Mouse (Mus musculus): ENCODE results near the gene Kctd20. TPM values are rescaled to one million over a fixed set of nuclear protein-coding genes. Genes with fewer than 3 reads are reported as not detected.
A peak's percentile ranks its signal among the peaks of the same experiment; 100 is the strongest.
"Not testable (repeated sequence)": the region's sequence is repeated elsewhere in the genome, so short reads cannot be mapped to it uniquely, and the experiment has no call there.

The Kctd20 gene
- polyA plus RNA-seq, 1 experiment = 77.9 TPM

DNA sequence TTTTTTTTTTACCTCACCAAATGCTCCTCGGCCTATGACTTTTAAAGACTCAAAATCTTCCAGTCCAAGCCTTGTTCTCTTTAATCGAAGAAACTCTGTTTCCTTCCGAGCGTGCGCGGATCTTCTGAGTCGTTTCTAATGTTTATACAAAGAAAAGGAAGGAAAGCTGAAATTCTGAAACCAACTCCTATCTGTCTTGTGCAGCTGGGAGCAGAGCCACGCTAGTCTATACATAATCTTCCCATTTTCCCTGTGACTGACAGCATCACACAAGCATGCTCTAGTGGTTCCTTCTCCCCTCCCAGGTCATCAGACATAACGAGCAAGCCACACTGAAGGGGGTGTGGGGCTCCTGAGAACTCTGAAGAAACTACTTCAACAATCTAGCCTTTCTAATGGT lies 39.5 kb downstream of the Kctd20 start:
- no peak overlapping the region for H3K4me3 ChIP-seq (ENCODE audit: low read depth, low read length)
- no peaks in the 10 kb centered on the region for H3K9me3 ChIP-seq (replicated peaks; ENCODE audit: control insufficient read depth, insufficient read depth, low read length, poor library complexity, severe bottlenecking)

DNA sequence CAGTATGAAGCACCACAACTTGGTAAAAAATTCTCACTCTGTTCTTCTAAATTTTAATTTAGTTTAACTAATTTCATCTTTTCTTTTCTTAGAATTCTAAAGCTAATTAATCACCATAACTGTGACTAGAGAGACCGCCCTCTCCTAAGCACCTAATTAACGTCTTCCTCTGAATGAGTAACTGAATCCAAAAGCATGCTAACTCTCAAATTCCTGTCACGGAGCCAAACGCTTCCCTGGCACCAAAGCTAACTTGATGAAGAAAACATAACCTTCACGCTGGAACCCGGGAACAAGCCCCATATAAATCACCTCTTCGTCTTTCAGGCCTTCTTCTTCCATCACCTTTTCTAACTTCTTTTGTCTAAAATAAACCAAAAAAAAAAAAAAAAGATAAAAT lies 40.4 kb downstream of the Kctd20 start:
- Histone ChIP-seq H3K4me3 (ENCODE audit: low read depth, low read length) (no peak overlapping the region), H3K9ac (ENCODE audit: low read depth, poor library complexity, severe bottlenecking) (no peak overlapping the region), H3K27ac (ENCODE audit: insufficient read depth, low read length) (no peak overlapping the region), H3K27me3 (ENCODE audit: control insufficient read depth, insufficient read depth, low read length, poor library complexity, severe bottlenecking) (no peaks in the 10 kb centered on the region), H3K9me3 (replicated peaks; ENCODE audit: control insufficient read depth, insufficient read depth, low read length, poor library complexity, severe bottlenecking) (no peaks in the 10 kb centered on the region), H3K36me3 (ENCODE audit: control insufficient read depth, insufficient read depth, low read length, poor library complexity, severe bottlenecking) (peaks cover 59% of the 10 kb centered on the region), H3K4me1 (ENCODE audit: control insufficient read depth, insufficient read depth, low read length) (no peaks in the 10 kb centered on the region)
- TF ChIP-seq POLR2A (IDR thresholded peaks at IDR 0.05; ENCODE audit: insufficient read depth, low read length) (no peak), CTCF (IDR thresholded peaks at IDR 0.05; ENCODE audit: low read depth, low read length) (no peak), EP300 (IDR thresholded peaks at IDR 0.05; ENCODE audit: insufficient read depth, low read depth, low read length) (no peak)

More for the DNA sequence above, 39.5 kb downstream of the Kctd20 start:
- H3K9ac ChIP-seq (ENCODE audit: low read depth, poor library complexity, severe bottlenecking) = no peak overlapping the region
- H3K4me1 ChIP-seq (ENCODE audit: control insufficient read depth, insufficient read depth, low read length) = no peaks in the 10 kb centered on the region
- H3K36me3 ChIP-seq (ENCODE audit: control insufficient read depth, insufficient read depth, low read length, poor library complexity, severe bottlenecking) = peaks cover 56% of the 10 kb centered on the region
- no peaks in the 10 kb centered on the region for H3K27me3 ChIP-seq (ENCODE audit: control insufficient read depth, insufficient read depth, low read length, poor library complexity, severe bottlenecking)
- no peak overlapping the region for H3K27ac ChIP-seq (ENCODE audit: insufficient read depth, low read length)
- no peak for TF ChIP-seq EP300 (IDR thresholded peaks at IDR 0.05; ENCODE audit: insufficient read depth, low read depth, low read length)
- no peak for TF ChIP-seq CTCF (IDR thresholded peaks at IDR 0.05; ENCODE audit: low read depth, low read length)
- TF ChIP-seq POLR2A (IDR thresholded peaks at IDR 0.05; ENCODE audit: insufficient read depth, low read length) = no peak

DNA sequence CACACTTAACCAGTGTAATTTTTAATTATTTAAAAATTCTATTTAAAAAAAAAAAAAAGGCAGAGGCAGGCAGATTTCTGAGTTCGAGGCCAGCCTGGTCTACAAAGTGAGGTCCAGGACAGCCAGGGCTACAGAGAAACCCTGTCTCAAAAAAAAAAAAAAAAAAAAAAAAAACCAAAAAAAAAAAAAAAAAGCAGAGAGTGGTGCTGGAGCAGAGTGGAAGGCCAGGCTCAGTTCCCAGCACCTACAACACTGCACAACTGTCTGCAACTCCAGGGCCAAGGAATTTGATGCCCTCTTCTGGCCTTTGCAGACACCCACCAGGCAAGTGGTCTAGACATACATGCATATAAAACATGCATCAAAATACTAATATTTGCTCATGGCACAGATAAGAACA lies 41.3 kb downstream of the Kctd20 start:
- not testable (repeated sequence) for H3K4me3 ChIP-seq (ENCODE audit: low read depth, low read length); H3K27me3 ChIP-seq (ENCODE audit: control insufficient read depth, insufficient read depth, low read length, poor library complexity, severe bottlenecking); H3K9me3 ChIP-seq (replicated peaks; ENCODE audit: control insufficient read depth, insufficient read depth, low read length, poor library complexity, severe bottlenecking); H3K4me1 ChIP-seq (ENCODE audit: control insufficient read depth, insufficient read depth, low read length); H3K9ac ChIP-seq (ENCODE audit: low read depth, poor library complexity, severe bottlenecking); H3K27ac ChIP-seq (ENCODE audit: insufficient read depth, low read length)
- H3K36me3 ChIP-seq (ENCODE audit: control insufficient read depth, insufficient read depth, low read length, poor library complexity, severe bottlenecking) = peaks cover 61% of the 10 kb centered on the region

DNA sequence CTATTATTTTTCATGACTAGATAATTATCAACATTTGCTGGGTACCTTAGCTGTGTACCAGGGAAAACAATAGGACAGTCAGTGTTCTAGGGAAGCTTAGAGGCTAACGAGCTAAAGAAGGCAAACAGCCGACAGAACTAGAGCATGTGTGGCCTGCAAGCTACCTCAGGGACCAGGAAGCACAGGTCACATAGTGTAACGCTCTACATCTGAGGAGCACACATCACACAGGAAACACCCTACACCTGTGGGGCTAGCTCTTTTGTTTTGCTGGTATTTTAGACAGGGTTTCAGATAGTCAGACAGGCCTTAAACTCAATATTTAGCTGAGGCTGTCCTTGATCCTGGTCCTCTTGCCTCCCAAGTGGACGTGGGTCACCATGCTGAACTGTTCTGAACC lies 42.9 kb downstream of the Kctd20 start:
- no peak for TF ChIP-seq CTCF (IDR thresholded peaks at IDR 0.05; ENCODE audit: low read depth, low read length)
- no peak for TF ChIP-seq EP300 (IDR thresholded peaks at IDR 0.05; ENCODE audit: insufficient read depth, low read depth, low read length)
- no peak overlapping the region for H3K27ac ChIP-seq (ENCODE audit: insufficient read depth, low read length)
- H3K4me3 ChIP-seq (ENCODE audit: low read depth, low read length) = no peak overlapping the region
- no peaks in the 10 kb centered on the region for H3K27me3 ChIP-seq (ENCODE audit: control insufficient read depth, insufficient read depth, low read length, poor library complexity, severe bottlenecking)
- no peaks in the 10 kb centered on the region for H3K9me3 ChIP-seq (replicated peaks; ENCODE audit: control insufficient read depth, insufficient read depth, low read length, poor library complexity, severe bottlenecking)
- H3K4me1 ChIP-seq (ENCODE audit: control insufficient read depth, insufficient read depth, low read length) = no peaks in the 10 kb centered on the region
- no peak overlapping the region for H3K9ac ChIP-seq (ENCODE audit: low read depth, poor library complexity, severe bottlenecking)
- H3K36me3 ChIP-seq (ENCODE audit: control insufficient read depth, insufficient read depth, low read length, poor library complexity, severe bottlenecking) = peaks cover 64% of the 10 kb centered on the region

DNA sequence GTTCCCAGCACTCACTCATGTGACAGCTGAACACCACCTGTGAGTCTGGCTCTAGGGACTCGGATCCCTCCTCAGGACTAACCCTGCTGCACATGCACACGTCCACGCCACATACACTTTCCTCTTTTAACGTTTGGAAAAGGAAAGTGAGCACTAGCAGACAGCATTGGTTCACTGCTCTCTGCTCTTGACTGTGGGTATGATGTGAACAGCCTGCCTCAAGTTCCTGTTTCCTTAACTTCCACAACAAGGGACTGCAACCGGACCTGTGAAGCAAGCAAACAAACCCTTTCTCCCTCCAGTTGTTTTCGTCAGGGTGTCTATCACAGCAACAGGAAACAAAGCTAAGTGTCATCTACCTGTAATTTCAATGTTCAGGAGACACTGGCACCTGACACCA lies 48.7 kb downstream of the Kctd20 start:
- H3K4me3 ChIP-seq (ENCODE audit: low read depth, low read length) = no peak overlapping the region
- TF ChIP-seq EP300 (IDR thresholded peaks at IDR 0.05; ENCODE audit: insufficient read depth, low read depth, low read length) (no peak), CTCF (IDR thresholded peaks at IDR 0.05; ENCODE audit: low read depth, low read length) (no peak), POLR2A (IDR thresholded peaks at IDR 0.05; ENCODE audit: insufficient read depth, low read length) (no peak)
- H3K27me3 ChIP-seq (ENCODE audit: control insufficient read depth, insufficient read depth, low read length, poor library complexity, severe bottlenecking) = no peaks in the 10 kb centered on the region
- no peaks in the 10 kb centered on the region for H3K9me3 ChIP-seq (replicated peaks; ENCODE audit: control insufficient read depth, insufficient read depth, low read length, poor library complexity, severe bottlenecking)
- no peaks in the 10 kb centered on the region for H3K4me1 ChIP-seq (ENCODE audit: control insufficient read depth, insufficient read depth, low read length)
- H3K27ac ChIP-seq (ENCODE audit: insufficient read depth, low read length) = no peak overlapping the region
- H3K36me3 ChIP-seq (ENCODE audit: control insufficient read depth, insufficient read depth, low read length, poor library complexity, severe bottlenecking) = peaks cover 49% of the 10 kb centered on the region
- H3K9ac ChIP-seq (ENCODE audit: low read depth, poor library complexity, severe bottlenecking) = no peak overlapping the region

DNA sequence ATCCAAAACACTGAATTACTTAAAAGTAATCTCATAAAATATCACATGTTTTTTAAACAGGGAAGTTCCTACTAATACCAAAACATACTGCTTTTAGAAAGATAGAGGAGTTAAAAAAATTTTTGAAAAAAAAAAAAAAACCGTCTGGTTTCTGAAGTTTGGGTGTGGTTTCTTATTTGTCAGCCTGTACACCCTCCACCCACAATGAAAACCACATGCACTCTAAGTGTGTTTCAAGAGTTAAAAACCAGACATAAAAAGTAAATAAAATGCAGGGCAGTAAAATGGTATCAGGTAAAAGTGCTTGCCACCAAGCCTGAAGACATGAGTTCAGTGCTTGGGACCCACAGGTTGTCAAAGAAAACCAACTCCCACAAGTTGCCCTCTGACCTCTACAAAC lies 52.0 kb downstream of the Kctd20 start:
- H3K27me3 ChIP-seq (ENCODE audit: control insufficient read depth, insufficient read depth, low read length, poor library complexity, severe bottlenecking) = no peaks in the 10 kb centered on the region
- no peaks in the 10 kb centered on the region for H3K4me1 ChIP-seq (ENCODE audit: control insufficient read depth, insufficient read depth, low read length)
- H3K27ac ChIP-seq (ENCODE audit: insufficient read depth, low read length) = 0 out of 2 replicates have a peak overlapping the region, but pooled peaks have one; percentile 11
- H3K9me3 ChIP-seq (replicated peaks; ENCODE audit: control insufficient read depth, insufficient read depth, low read length, poor library complexity, severe bottlenecking) = no peaks in the 10 kb centered on the region
- H3K9ac ChIP-seq (ENCODE audit: low read depth, poor library complexity, severe bottlenecking) = no peak overlapping the region
- H3K36me3 ChIP-seq (ENCODE audit: control insufficient read depth, insufficient read depth, low read length, poor library complexity, severe bottlenecking) = peaks cover 24% of the 10 kb centered on the region
- TF ChIP-seq EP300 (IDR thresholded peaks at IDR 0.05; ENCODE audit: insufficient read depth, low read depth, low read length) = no peak
- no peak for TF ChIP-seq POLR2A (IDR thresholded peaks at IDR 0.05; ENCODE audit: insufficient read depth, low read length)
- no peak for TF ChIP-seq CTCF (IDR thresholded peaks at IDR 0.05; ENCODE audit: low read depth, low read length)
- no peak overlapping the region for H3K4me3 ChIP-seq (ENCODE audit: low read depth, low read length)

All from ES-Bruce4 (cell line).